Mouse (Mus musculus) brown adipose tissue, adult 24 weeks (tissue): ENCODE measurements around the gene Hsdl2. TPM values are rescaled to one million over a fixed set of nuclear protein-coding genes. Genes with fewer than 3 reads are reported as not detected.

Source experiments
- H3K27ac ChIP-seq: fragments of 200-500 bp; replicated peaks from 2 replicates; pipeline ENCODE4 v1.5.1; 2012; ENCODE audit warnings: low read depth, mild to moderate bottlenecking, low read length
- H3K4me1 ChIP-seq: fragments of 200-500 bp; 2 replicates; pipeline ENCODE4 v1.6.1; 2012; ENCODE audit warnings: low read length, mixed read lengths; ENCODE audit not compliant: control insufficient read depth, insufficient read depth, insufficient read length
- H3K4me3 ChIP-seq: fragments of 200-500 bp; 2 replicates; pipeline ENCODE4 v1.5.1; 2012; ENCODE audit warnings: low read depth, mild to moderate bottlenecking, low read length, moderate library complexity; ENCODE audit not compliant: insufficient read depth
- polyA plus RNA-seq: library from polyadenylated mRNA; stranded (reverse); fragments of >200 nt; gene quantifications from 2 replicates; pipeline ENCODE4 v1.2.4, GENCODE M21; 2012; ENCODE audit not compliant: missing spikeins, insufficient read depth, insufficient read length

Gene Hsdl2
- polyA plus RNA-seq: 251 and 343 TPM in 2 replicates

DNA sequence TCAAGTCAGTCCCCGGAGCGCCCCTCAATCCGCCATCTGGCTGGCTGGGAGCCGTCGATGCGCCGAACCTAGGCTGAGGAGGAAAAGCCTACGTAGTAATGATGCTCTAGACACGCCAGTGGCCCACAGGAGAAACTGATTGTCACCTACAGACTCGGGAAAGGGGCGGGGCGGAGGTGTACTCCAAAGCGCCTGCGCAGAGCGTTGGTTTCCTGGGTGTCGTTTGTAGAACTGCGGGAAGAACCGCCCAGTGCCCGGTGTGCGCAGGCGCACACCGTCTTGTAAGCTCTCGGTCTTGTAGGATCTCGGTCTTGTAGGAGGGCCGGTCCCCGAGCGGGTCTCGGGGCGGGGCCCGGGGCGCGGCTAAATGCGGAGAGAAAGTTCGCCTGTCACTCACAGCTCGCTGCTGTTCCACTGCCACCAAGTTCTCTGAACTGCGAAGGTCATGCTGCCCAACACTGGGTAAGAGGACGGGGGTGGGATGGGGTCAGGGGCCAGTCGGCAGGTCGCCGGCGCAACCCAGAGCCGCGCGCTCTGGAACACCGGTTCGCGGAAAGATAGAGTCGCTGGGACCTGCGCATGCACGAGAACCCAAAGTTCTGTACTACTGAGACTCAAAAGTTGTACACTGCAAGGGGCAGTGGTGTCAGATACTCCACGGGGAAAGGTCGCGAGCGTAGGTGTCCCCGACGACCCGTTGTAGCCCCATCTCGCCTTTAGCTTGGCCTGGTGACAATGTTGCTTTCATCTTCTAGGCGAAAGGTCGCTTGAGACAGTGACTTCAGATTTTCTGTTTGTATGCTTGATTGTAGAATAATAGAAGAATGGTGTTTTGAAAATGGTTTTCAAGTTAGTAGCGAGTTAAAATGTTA, at the start of gene Hsdl2:
TSS of gene Hsdl2 (plus strand) at position 250 of the 872 bp plus-strand sequence.
- Histone ChIP-seq H3K27ac (peak within 1 kb of the TSS; percentile 82), H3K4me1 (no peaks in the 10 kb centered on the region), H3K4me3 (peak within 1 kb of the TSS; percentile 85)

DNA sequence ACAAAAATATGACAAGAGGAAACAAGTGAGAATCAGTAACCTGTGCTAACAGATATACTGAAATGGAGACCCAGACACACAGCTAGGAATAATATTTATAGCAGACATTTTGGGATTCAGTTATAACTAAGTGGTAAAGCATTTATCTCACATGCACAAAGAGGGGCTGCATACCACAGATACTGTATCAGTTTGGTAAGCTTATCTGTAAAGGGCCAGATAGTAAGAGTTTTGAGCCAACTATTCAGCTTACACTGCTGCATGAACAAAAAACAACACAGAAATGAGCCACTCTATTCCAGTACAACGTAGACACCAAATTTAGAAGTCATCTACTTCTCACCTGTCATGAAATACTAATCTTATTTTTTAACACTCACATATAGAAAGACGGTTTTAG, 48.1 kb upstream of the Hsdl2 start:
- Histone ChIP-seq H3K27ac (no peak overlapping the region), H3K4me1 (peaks cover 2% of the 10 kb centered on the region; the same call in 1 of the 2 replicates), H3K4me3 (no peak overlapping the region)

GRCm38 (mm10) chr4:59535624-59536023, 45.7 kb upstream of the Hsdl2 start:
- Histone ChIP-seq H3K4me1 (peaks cover 5% of the 10 kb centered on the region), H3K27ac (no peak overlapping the region), H3K4me3 (no peak overlapping the region)

DNA sequence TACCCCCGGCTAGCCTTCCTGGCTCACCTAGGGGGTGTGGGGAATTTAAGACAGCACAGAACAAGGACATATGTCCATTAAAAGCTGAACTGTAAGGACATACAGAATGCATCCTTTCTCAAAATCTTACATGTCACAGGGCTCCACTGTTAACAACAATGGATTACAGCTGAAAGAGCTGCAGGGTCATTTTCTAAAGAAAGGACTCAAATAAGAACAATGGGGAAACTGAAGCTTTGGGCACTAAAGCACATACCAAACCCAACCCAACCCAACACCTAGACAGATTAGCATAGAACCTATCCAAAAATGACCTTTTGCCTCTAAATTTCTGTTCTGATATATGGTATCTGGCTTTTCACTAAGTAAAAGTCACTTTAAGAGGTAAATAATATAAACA, 45.1 kb upstream of the Hsdl2 start:
- H3K4me1 ChIP-seq: peaks cover 5% of the 10 kb centered on the region
- no peak overlapping the region for H3K4me3 ChIP-seq
- no peak overlapping the region for H3K27ac ChIP-seq

DNA sequence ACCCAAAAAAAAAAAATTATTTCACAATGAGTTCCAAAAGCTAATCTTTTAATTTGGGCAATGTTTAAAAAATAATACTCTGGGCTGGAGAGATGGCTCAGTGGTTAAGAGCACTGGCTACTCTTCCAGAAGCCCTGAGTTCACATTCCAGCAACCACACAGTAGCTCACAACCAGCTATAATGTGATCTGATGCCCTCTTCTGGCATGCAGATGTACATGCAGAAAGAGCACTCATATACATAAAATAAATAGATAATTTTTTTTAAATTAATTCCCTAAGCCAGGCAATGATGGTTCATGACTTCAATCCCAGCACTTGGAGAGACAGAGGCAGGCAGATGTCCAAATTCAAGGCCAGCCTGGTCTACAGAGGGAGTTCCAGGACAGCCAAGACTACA, 38.4 kb upstream of the Hsdl2 start:
- H3K4me3 ChIP-seq: no peak overlapping the region
- no peak overlapping the region for H3K27ac ChIP-seq
- peaks cover 5% of the 10 kb centered on the region for H3K4me1 ChIP-seq

- Histone ChIP-seq H3K4me3 (no peak overlapping the region), H3K27ac (no peak overlapping the region), H3K4me1 (peaks cover 2% of the 10 kb centered on the region; the same call in 1 of the 2 replicates)
Observed at GRCm38 (mm10) chr4:59544654-59545053, 36.7 kb upstream of the Hsdl2 start.

DNA sequence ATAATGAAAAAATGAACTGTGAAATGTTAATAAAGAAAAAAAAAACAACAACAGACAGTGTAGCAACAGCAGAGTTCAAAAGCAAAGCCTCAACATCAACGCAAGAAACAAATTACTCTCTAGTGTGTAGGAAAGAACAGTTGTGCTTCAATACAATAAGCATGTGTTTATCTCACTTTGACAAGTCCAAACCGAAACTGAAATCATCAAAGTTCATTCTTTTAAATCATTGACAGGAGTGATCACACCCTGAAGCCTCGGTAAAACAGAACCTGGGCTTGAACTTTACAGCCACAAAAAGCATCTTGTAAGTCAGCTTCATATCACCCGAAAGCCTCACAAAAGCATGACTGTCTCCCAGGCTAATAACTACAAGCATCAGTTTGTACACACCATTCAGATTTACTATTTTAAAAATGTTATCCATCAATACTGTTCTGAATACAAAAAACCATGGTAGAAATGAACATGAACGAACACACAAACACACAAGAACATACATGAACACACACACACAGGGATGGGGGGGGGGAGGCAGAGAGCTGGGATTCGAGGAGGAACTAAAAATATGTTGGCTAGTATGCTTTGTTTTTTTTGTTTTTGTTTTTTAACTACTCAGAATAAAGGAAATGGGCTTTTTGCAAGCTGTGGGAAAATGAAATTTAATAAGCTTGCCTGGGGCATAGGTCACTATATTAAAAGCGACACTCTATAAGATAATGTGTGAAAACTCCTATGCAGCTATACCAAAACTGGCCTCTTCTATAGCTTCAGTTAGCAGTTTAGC, 34.9 kb upstream of the Hsdl2 start:
- peak overlapping the region; percentile 53 for H3K4me3 ChIP-seq
- H3K4me1 ChIP-seq: peaks cover 2% of the 10 kb centered on the region; the same call in 1 of the 2 replicates
- H3K27ac ChIP-seq: 0 out of 2 replicates have a peak overlapping the region, but pooled peaks have one; percentile 16

- peak overlapping the region; percentile 49; the same call in 1 of the 2 replicates for H3K27ac ChIP-seq
- peaks cover 2% of the 10 kb centered on the region; the same call in 1 of the 2 replicates for H3K4me1 ChIP-seq
- H3K4me3 ChIP-seq: peak overlapping the region; percentile 43
Observed at GRCm38 (mm10) chr4:59547136-59547889, 34.0 kb upstream of the Hsdl2 start.

DNA sequence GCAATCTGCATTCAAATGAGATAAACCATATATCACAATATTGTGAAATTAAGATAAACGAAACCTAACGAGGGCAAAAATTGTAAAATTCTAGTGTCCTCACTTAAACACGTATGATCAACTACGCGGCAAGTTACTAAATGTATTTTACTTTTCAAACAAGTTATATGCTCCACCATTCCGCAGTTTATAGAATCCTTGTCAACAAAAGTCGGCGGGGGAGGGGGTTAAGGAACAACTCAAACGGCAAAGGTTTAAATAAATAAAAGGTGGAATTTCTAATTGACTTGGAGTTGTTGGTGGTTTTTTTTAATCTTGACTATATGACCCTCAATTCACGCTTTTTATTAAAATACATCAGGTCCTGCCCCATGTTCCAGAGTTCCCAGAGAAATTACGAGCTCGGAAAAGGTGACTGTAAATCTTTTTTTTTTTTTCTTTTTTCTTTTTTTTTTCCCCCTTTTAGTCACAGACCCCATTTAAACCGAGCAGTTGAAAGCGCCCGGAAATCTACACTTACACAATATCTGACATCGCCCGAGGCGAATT, 33.3 kb upstream of the Hsdl2 start:
- Histone ChIP-seq H3K27ac (peak overlapping the region; percentile 99), H3K4me3 (peak overlapping the region; percentile 99), H3K4me1 (peaks cover 2% of the 10 kb centered on the region; the same call in 1 of the 2 replicates)

GRCm38 (mm10) chr4:59548560-59549174, 32.7 kb upstream of the Hsdl2 start:
- peak overlapping the region; percentile 99 for H3K4me3 ChIP-seq
- peak overlapping the region; percentile 99 for H3K27ac ChIP-seq
- 0 out of 2 replicates have a peak, but pooled peaks cover 2% of the 10 kb centered on the region for H3K4me1 ChIP-seq

GRCm38 (mm10) chr4:59549175-59549976, 32.0 kb upstream of the Hsdl2 start, which contains the start of gene Ptbp3:
Gene Ptbp3, minus strand, starts transcription at chr4:59549364.
- Histone ChIP-seq H3K27ac (peak within 1 kb of the TSS; percentile 99), H3K4me1 (0 out of 2 replicates have a peak, but pooled peaks cover 2% of the 10 kb centered on the region), H3K4me3 (peak within 1 kb of the TSS; percentile 99)

DNA sequence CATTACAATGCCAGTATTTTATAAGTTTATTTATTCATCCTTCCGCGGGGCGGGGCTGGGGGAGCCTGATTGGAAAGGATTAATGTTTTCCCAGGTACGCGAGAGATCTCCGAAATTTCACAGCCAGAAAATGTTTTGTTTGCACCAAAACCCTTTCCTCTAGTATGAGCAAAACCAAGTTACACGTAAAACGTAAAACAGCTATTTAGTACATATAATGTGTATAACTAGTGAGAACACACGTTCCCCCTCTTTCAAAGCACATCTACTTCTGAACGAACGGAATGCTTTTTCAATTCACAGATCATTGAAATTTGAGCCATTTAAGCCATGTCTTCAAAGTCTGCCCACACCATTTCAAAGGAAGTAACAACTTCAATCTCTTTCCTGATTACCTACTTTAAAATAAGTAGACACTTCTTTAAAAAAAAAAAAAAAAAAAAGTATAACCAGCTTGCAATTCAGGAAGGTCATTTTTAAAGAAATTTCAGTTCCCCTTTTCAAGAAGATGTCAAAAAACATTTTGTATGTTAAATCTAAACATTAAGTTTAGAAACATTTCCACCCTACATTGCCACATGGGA, 31.3 kb upstream of the Hsdl2 start:
- H3K27ac ChIP-seq: peak overlapping the region; percentile 92; the same call in 1 of the 2 replicates
- no peaks in the 10 kb centered on the region for H3K4me1 ChIP-seq
- H3K4me3 ChIP-seq: peak overlapping the region; percentile 96

DNA sequence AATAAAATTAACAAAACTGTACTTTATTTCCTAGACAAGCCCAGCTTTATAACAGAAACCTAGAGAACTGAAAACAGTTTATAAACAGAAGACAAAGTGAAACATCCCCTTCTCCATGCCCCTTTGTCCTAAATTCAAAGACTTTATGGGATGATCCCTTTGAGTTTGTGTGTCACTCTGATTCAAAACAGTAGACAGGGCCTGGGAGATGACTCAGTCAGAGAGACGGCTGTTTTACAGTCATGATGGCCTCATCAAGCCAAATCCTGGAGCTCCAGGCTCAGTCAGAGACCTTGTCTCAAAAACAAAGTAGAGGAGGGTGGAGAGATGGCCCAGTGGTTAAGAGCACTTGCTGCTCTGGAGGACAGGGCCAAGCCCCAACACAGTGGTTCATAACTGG, 29.5 kb upstream of the Hsdl2 start:
- Histone ChIP-seq H3K4me1 (no peaks in the 10 kb centered on the region), H3K4me3 (no peak overlapping the region), H3K27ac (no peak overlapping the region)
